Mouse (Mus musculus) heart, adult 10 weeks (tissue): ENCODE measurements around the gene Kif11. TPM values are rescaled to one million over a fixed set of nuclear protein-coding genes. Genes with fewer than 3 reads are reported as not detected.

Experiments
- polyA plus RNA-seq: library from polyadenylated mRNA; stranded (reverse); fragments of 350-450 nt; fragmentation: Illumina TruSeq; extraction: RNeasy Lipid Tissue Mini Kit (QIAGEN cat#74804); gene quantifications from one replicate; pipeline ENCODE4 v1.2.3, GENCODE M21; 2014; ENCODE audit warnings: low read depth, low replicate concordance

Gene Kif11
- polyA plus RNA-seq = 0.55 TPM

DNA sequence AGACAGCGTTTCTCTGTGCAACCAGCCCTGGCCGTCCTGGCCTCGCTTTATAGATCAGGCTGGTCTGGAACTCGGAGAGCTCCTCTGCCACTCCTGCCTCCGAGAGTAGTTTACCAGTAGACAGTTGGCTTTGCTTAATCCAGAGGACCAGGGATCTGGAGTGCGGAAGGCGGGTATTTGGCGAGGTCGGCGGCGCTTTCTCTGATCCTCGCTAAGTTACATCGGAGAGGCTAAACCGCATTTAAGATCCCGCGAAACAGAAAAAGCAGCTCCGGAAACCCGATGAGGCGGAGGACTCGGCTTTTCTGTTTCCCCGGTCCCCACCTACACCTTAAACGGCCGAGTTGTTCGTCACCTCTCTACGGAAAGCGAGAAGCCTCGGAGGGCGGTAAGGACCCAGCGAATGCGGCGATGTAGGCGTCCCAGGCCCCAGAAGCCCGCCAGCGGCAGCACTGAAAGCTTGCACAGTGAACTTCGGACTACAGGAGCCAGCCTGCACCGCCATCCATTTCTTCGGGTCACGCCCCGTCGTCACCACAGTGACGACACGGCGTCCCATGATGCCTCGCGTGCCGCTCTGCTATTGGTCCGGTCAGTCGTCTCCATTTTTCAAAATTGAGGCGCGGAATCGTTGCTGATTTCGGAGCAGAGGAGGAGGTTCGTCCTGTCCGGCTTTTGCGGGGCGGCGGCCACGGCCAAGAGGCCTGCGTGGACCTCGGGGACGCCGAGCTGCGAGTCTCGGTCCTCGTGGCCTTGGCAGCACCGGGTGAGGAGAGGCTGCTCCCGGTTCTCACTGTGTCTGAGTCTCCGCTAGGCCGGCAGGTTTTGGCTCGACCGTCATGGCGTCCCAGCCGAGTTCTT, at the start of gene Kif11:
Gene Kif11 (plus strand): TSS at position 649 of the 861 bp plus-strand sequence.

GRCm38 (mm10) chr19:37337752-37338151, 38.5 kb upstream of the Kif11 start, which contains the start of gene Ide:
Gene Ide (minus strand): TSS chr19:37337852.

GRCm38 (mm10) chr19:37434263-37434951, 58.2 kb downstream of the Kif11 start, which contains the start of gene Hhex:
Gene Hhex (plus strand): TSS chr19:37434810.

Other genes starting within 250 kb of the Kif11 start
- 86.2 TPM for gene March5, start 168.9 kb upstream of the Kif11 start, polyA plus RNA-seq
- 69.3 TPM for gene Cpeb3, start 167.8 kb upstream of the Kif11 start, polyA plus RNA-seq
- gene Ide, start 38.6 kb upstream of the Kif11 start, polyA plus RNA-seq = 44.9 TPM
- gene Hhex, start 58.4 kb downstream of the Kif11 start, polyA plus RNA-seq = 3.9 TPM
- 26.8 TPM for gene Exoc6, start 174.0 kb downstream of the Kif11 start, polyA plus RNA-seq